Mouse (Mus musculus) E14TG2a.4 (cell line): ENCODE data around the gene Barhl2.

Experiments used
- CTCF ChIP-seq: conservative IDR thresholded peaks from 2 replicates; pipeline ENCODE4 v1.5.1; 2014; ENCODE audit warnings: low read length
- NANOG ChIP-seq: IDR thresholded peaks from 2 replicates; pipeline ENCODE4 v1.6.1; 2014; ENCODE audit warnings: borderline replicate concordance, low read length, mixed read lengths
- POU5F1 ChIP-seq: IDR thresholded peaks from 2 replicates; pipeline ENCODE4 v1.6.1; 2014; ENCODE audit warnings: low read length, borderline replicate concordance

DNA sequence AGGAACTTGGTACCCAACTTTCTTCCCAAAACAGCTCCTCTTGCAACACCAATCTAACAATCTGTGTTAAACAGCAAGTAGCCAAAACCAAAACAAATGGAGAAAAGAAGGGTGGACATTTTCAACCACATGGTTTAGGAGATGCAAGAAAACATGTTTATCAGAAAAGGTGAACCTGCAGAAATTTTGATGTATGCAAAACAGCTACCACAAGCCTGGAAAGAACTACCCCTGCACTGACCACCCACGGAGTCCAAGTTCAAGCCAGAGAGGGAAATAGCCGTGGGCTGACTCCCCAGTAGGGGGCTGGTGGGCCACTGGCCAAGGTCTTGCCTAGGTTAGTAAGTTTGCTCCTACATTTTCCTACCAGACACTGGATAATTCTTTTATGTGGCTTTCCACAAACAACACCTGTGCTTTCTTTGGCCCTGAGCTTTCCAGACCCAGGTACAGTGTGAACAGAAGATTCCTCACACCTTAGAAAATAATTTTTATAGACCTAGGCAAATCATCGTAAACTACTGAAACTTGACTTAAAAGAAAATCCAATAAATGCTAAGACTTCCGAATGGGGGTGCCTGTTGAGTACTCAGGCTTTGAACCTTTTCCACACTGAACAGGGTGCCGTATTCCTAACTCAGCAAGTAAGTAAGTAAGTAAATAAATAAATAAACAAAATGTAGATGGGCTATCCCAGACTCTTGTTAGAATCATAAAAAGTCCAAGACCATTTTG is 7.4 kb downstream of the Barhl2 start:
- TF ChIP-seq CTCF (no peak), POU5F1 (no peak), NANOG (no peak)
